Mouse (Mus musculus) liver, embryonic 12.5 days (tissue): Measurements from ENCODE around the gene Vmn2r27. TPM values are rescaled to one million over a fixed set of nuclear protein-coding genes. Genes with fewer than 3 reads are reported as not detected.

Experiments used
- polyA plus RNA-seq: library from polyadenylated mRNA; unstranded; fragments of >200 nt; fragmentation: Nextera tagmentation; extraction: Ambion mirVana; gene quantifications from 2 replicates; pipeline ENCODE4 v1.2.1, GENCODE M21; 2016

The Vmn2r27 gene
- polyA plus RNA-seq, 1 experiment from 2014 or later: not detected

Other genes with a start within 250 kb of the Vmn2r27 start
- not detected in 2 replicates for gene Vmn2r26, start 207.3 kb downstream of the Vmn2r27 start, polyA plus RNA-seq
- gene Cd163, start 72.8 kb upstream of the Vmn2r27 start, polyA plus RNA-seq: 0.05 and 0.06 TPM in 2 replicates
- gene Pex5, start 183.2 kb upstream of the Vmn2r27 start, polyA plus RNA-seq: 26.3 and 26.5 TPM in 2 replicates
- 4.1 and 5.0 TPM in 2 replicates for gene Clstn3, start 232.9 kb upstream of the Vmn2r27 start, polyA plus RNA-seq